Mouse (Mus musculus) adrenal gland, postnatal 14 days (tissue): ENCODE results near the gene Arap1. TPM values are rescaled to one million over a fixed set of nuclear protein-coding genes. Genes with fewer than 3 reads are reported as not detected.

Experiments used
- DNase-seq: peaks from one replicate; pipeline ENCODE4 v3.0.0; 2021; ENCODE audit warnings: mixed read lengths
- long read RNA-seq, 2 experiments: library from polyadenylated mRNA; stranded (forward); transcript quantifications; one replicate each; pipeline ENCODE4 v2.0.0; 2021
- total RNA-seq: library from RNA; stranded (reverse); gene quantifications from 2 replicates; pipeline ENCODE4 v1.2.3, GENCODE M21; 2021

The Arap1 gene
- 39.7 and 55.7 TPM in 2 replicates for total RNA-seq
- long read RNA-seq, experiment 1, full-length matches to known transcripts = 3 of 22 reads
- long read RNA-seq, experiment 1, partial matches to known transcripts = 14 of 22 reads
- long read RNA-seq, experiment 1, other reads (novel, unspliced or antisense) = 5 of 22 reads
- long read RNA-seq, experiment 2, partial matches to known transcripts = 15 of 25 reads
- long read RNA-seq, experiment 2, other reads (novel, unspliced or antisense) = 7 of 25 reads

GRCm38 (mm10) chr7:101347767-101348270, at the start of gene Arap1:
Gene Arap1, plus strand, starts transcription at chr7:101348067.
- DNase-seq = peak; percentile 78

- DNase-seq = no peak
Measured at GRCm38 (mm10) chr7:101298375-101298774, 49.5 kb upstream of the Arap1 start.

GRCm38 (mm10) chr7:101301361-101301880, 46.4 kb upstream of the Arap1 start:
- no peak for DNase-seq

- DNase-seq = peak; percentile 97
Measured at GRCm38 (mm10) chr7:101301881-101302456, 45.9 kb upstream of the Arap1 start, which contains the start of gene Atg16l2. Gene Atg16l2, minus strand, starts transcription at chr7:101302251.

GRCm38 (mm10) chr7:101302691-101303090, 45.2 kb upstream of the Arap1 start:
- DNase-seq = no peak

- DNase-seq = no peak
Measured at GRCm38 (mm10) chr7:101306841-101307240, 41.0 kb upstream of the Arap1 start.

- DNase-seq = no peak
Measured at GRCm38 (mm10) chr7:101309985-101310326, 37.9 kb upstream of the Arap1 start.

- peak; percentile 98 for DNase-seq
Measured at GRCm38 (mm10) chr7:101310327-101311028, 37.4 kb upstream of the Arap1 start.

- no peak for DNase-seq
Measured at GRCm38 (mm10) chr7:101311061-101311460, 36.8 kb upstream of the Arap1 start.

- no peak for DNase-seq
Measured at GRCm38 (mm10) chr7:101313033-101313432, 34.8 kb upstream of the Arap1 start.

GRCm38 (mm10) chr7:101314396-101314795, 33.5 kb upstream of the Arap1 start:
- DNase-seq = no peak

GRCm38 (mm10) chr7:101315699-101316098, 32.2 kb upstream of the Arap1 start:
- DNase-seq = no peak

GRCm38 (mm10) chr7:101316591-101317001, 31.3 kb upstream of the Arap1 start:
- no peak for DNase-seq

GRCm38 (mm10) chr7:101317014-101317413, 30.9 kb upstream of the Arap1 start, which contains the start of gene Stard10:
Gene Stard10, plus strand, starts transcription at chr7:101317086.
- no peak for DNase-seq

GRCm38 (mm10) chr7:101318848-101319247, 29.0 kb upstream of the Arap1 start:
- no peak for DNase-seq

GRCm38 (mm10) chr7:101319796-101320195, 28.1 kb upstream of the Arap1 start:
- no peak for DNase-seq

GRCm38 (mm10) chr7:101320399-101321217, 27.3 kb upstream of the Arap1 start:
- DNase-seq = peak; percentile 68

GRCm38 (mm10) chr7:101321218-101321827, 26.5 kb upstream of the Arap1 start:
- DNase-seq = peak; percentile 62

- no peak for DNase-seq
Measured at GRCm38 (mm10) chr7:101323141-101323594, 24.7 kb upstream of the Arap1 start.

- peak; percentile 31 for DNase-seq
Measured at GRCm38 (mm10) chr7:101324142-101324962, 23.5 kb upstream of the Arap1 start.

GRCm38 (mm10) chr7:101326006-101326405, 21.9 kb upstream of the Arap1 start:
- DNase-seq = no peak
